Mouse (Mus musculus) gonadal fat pad, adult 2 months (tissue): Measurements from ENCODE around the gene Cyb5r1. TPM values are rescaled to one million over a fixed set of nuclear protein-coding genes. Genes with fewer than 3 reads are reported as not detected.

Experiments
- DNase-seq: peaks from one replicate; pipeline ENCODE4 v3.0.0-alpha.2; 2012; ENCODE audit warnings: low read depth
- polyA plus RNA-seq: library from polyadenylated mRNA; depleted of rRNA; stranded (reverse); fragments of >200 nt; gene quantifications from 2 replicates; pipeline ENCODE4 v1.2.3, GENCODE M21; 2012; rRNA removed

Gene Cyb5r1
- polyA plus RNA-seq: 43.0 and 52.5 TPM in 2 replicates

- no peak for DNase-seq
These were observed at the start of gene Cyb5r1 for GRCm38 (mm10) chr1:134405509-134406413. Cyb5r1 (plus strand) TSS chr1:134405559.

- DNase-seq: no peak
These were observed 47.9 kb upstream of the Cyb5r1 start for GRCm38 (mm10) chr1:134357461-134357860.

- DNase-seq: no peak
These were observed 44.7 kb upstream of the Cyb5r1 start for GRCm38 (mm10) chr1:134360656-134361055.

- DNase-seq: no peak
These were observed 44.0 kb upstream of the Cyb5r1 start for GRCm38 (mm10) chr1:134361195-134361856.

GRCm38 (mm10) chr1:134361857-134362212 lies 43.5 kb upstream of the Cyb5r1 start, which contains the start of gene Tmem183a:
Tmem183a (minus strand) TSS chr1:134361979.
- DNase-seq: no peak

GRCm38 (mm10) chr1:134363194-134363593 lies 42.2 kb upstream of the Cyb5r1 start:
- no peak for DNase-seq

- no peak for DNase-seq
These were observed 39.9 kb upstream of the Cyb5r1 start for GRCm38 (mm10) chr1:134365491-134365890.

GRCm38 (mm10) chr1:134368777-134369337 lies 36.5 kb upstream of the Cyb5r1 start:
- no peak for DNase-seq

- no peak for DNase-seq
These were observed 31.2 kb upstream of the Cyb5r1 start for GRCm38 (mm10) chr1:134374124-134374523.

GRCm38 (mm10) chr1:134381051-134381450 lies 24.3 kb upstream of the Cyb5r1 start:
- DNase-seq: no peak

- DNase-seq: no peak
These were observed 23.3 kb upstream of the Cyb5r1 start for GRCm38 (mm10) chr1:134381795-134382625.

- no peak for DNase-seq
These were observed 20.8 kb upstream of the Cyb5r1 start for GRCm38 (mm10) chr1:134384581-134384980.

- DNase-seq: no peak
These were observed 20.2 kb upstream of the Cyb5r1 start for GRCm38 (mm10) chr1:134385176-134385575.

GRCm38 (mm10) chr1:134385666-134386065 lies 19.7 kb upstream of the Cyb5r1 start, which contains the start of gene 4933406M09Rik:
4933406M09Rik (plus strand) TSS chr1:134385940.
- DNase-seq: no peak

- DNase-seq: no peak
These were observed 11.5 kb upstream of the Cyb5r1 start for GRCm38 (mm10) chr1:134393827-134394226.

GRCm38 (mm10) chr1:134398210-134398609 lies 7.1 kb upstream of the Cyb5r1 start:
- no peak for DNase-seq

GRCm38 (mm10) chr1:134399735-134400134 lies 5.6 kb upstream of the Cyb5r1 start:
- DNase-seq: no peak

- no peak for DNase-seq
These were observed 1.0 kb downstream of the Cyb5r1 start for GRCm38 (mm10) chr1:134406414-134406771.

GRCm38 (mm10) chr1:134408080-134408479 lies 2.7 kb downstream of the Cyb5r1 start:
- no peak for DNase-seq

GRCm38 (mm10) chr1:134411706-134412629 lies 6.6 kb downstream of the Cyb5r1 start:
- no peak for DNase-seq

- no peak for DNase-seq
These were observed 8.7 kb downstream of the Cyb5r1 start for GRCm38 (mm10) chr1:134414038-134414437.
